ENCODE assay signal across 8 mouse cellular contexts in genomic region chr4:59034918-59035785, GRCm38 (mm10). TPM values are rescaled to one million over a fixed set of nuclear protein-coding genes. Genes with fewer than 3 reads are reported as not detected.
DNase-seq lines count a peak whose midpoint lies in the region; ATAC-seq lines count a peak whose summit lies in the region.

Gene Gng10 (plus strand): TSS chr4:59035088.

- peak; percentile 89 for ATAC-seq in hindbrain, embryonic 12.5 days (ENCODE audit: low FRiP score)

- peaks cover 7% of the 10 kb centered on the region; the same call in 1 of the 2 replicates for H3K4me1 ChIP-seq in hindbrain, embryonic 12.5 days

- H3K9me3 ChIP-seq in hindbrain, embryonic 12.5 days (replicated peaks) = no peaks in the 10 kb centered on the region

- H3K4me2 ChIP-seq in hindbrain, embryonic 12.5 days (replicated peaks) = peak within 1 kb of the TSS; percentile 65

- peak within 1 kb of the TSS; percentile 86 for H3K9ac ChIP-seq in hindbrain, embryonic 12.5 days

- no peaks in the 10 kb centered on the region for H3K27me3 ChIP-seq in hindbrain, embryonic 12.5 days

- peak within 1 kb of the TSS; percentile 92 for H3K27ac ChIP-seq in hindbrain, embryonic 12.5 days

- peak within 1 kb of the TSS; percentile 75 for H3K4me3 ChIP-seq in hindbrain, embryonic 12.5 days

- WGBS in hindbrain, embryonic 12.5 days = 10% methylated on average over 73 of the region's 76 CpGs

- peak; percentile 61 for DNase-seq in T-cell, adult 2 months (ENCODE audit: low spot score)
- DNase-seq in cerebellum, postnatal 25 days = peak; percentile 78 to 81
- peak; percentile 49 to 60 for DNase-seq in frontal cortex, postnatal 25 days (ENCODE audit: low spot score in 2 of 2)
- peak; percentile 62 to 76 for DNase-seq in layer of hippocampus, postnatal 25 days (ENCODE audit: extremely low spot score in 1 of 2, low spot score in 1 of 2)
- peak; percentile 71 for DNase-seq in lung, postnatal 14 days
- DNase-seq in ovary, postnatal 36 days (ENCODE audit: low spot score) = peak; percentile 72
- DNase-seq in thymus, postnatal 36 days = peak; percentile 73 to 80

- H3K36me3 ChIP-seq in hindbrain, embryonic 12.5 days = peaks cover 5% of the 10 kb centered on the region; the same call in 1 of the 2 replicates

RNA-seq across cellular contexts. Expression of gene Gng10, which starts in this region (rescaled TPM):
- 107 and 125 TPM in 2 replicates for polyA plus RNA-seq in hindbrain, embryonic 12.5 days (2016; fragmentation: Nextera tagmentation; extraction: Ambion mirVana)
- 100 to 1,000 TPM in 1 of 2 experiments, 10 to 100 TPM in 1; 91.5 to 100 TPM for total RNA-seq in layer of hippocampus, postnatal 25 days (2021)

Comparison
In these comparisons a context has a peak if more than half of its experiments do, and no peak if none do; other contexts are left out.
1. Peak in every context shown above with its lines: DNase-seq, ATAC-seq, H3K4me3 ChIP-seq and H3K27ac ChIP-seq.